Mouse (Mus musculus) left cerebral cortex, adult 18-20 months (tissue): ENCODE data around the gene Wdfy4. TPM values are rescaled to one million over a fixed set of nuclear protein-coding genes. Genes with fewer than 3 reads are reported as not detected.
A peak's percentile ranks its signal among the peaks of the same experiment; 100 is the strongest.

ENCODE experiments used
- DNase-seq, 2 experiments: peaks; one replicate each; pipeline ENCODE4 v3.0.0; 2021 to 2022; ENCODE audit warnings: low spot score in 2 of 2, mixed read lengths in 1 of 2
- total RNA-seq, 2 experiments: library from RNA; stranded (reverse); gene quantifications; 2 replicates each; pipeline ENCODE4 v1.2.3; 2021

The Wdfy4 gene
- total RNA-seq, 2 experiments from 2014 or later, result 1.1 to 2.1 TPM

GRCm38 (mm10) chr14:33081370-33081860, 103.9 kb downstream of the Wdfy4 start:
- DNase-seq, result no peak

- DNase-seq, result no peak
Observed at GRCm38 (mm10) chr14:33078596-33078995, 106.7 kb downstream of the Wdfy4 start.

GRCm38 (mm10) chr14:33078110-33078509, 107.2 kb downstream of the Wdfy4 start:
- DNase-seq, result no peak

DNA sequence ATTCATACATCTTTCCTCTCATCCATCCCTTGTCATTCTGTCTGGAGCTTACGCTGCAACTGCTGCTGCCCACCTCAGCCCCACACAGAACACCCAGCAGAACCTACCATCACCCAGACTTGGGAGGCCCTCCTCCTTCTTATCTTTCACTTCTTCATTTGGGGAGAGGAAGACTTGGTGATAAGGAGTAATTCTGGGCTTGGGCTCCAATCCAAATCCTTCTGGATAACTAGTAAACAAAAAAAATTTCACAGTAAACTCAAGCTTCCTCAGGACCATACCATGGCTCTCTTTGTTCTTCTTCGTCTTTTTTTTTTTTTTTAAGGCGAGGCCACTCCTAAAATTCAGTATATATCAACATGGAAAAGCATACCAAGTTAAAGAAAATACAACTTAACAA, 112.0 kb downstream of the Wdfy4 start:
- DNase-seq, result no peak

DNA sequence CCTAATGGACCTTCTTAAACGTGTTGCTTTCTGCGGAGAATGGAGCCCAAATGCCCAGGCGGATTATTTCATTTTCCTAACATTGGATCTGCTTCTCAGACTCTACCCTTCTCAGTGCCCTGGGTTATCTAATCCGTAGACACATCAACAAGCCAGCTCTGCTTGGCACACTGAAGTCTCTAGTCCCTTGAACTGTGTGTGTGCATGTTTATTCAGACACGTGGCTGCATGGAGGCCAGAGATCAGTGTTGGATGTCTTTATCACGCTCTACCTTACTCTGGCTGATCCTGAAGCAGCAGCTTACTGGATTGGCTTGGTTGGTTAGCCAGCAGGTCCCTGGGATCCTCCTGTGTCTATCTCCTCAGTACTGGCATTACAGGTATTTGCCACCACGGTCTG, 113.0 kb downstream of the Wdfy4 start:
- no peak for DNase-seq

GRCm38 (mm10) chr14:33067676-33068075, 117.6 kb downstream of the Wdfy4 start:
- no peak for DNase-seq

GRCm38 (mm10) chr14:33062996-33063395, 122.3 kb downstream of the Wdfy4 start:
- DNase-seq, result no peak

DNA sequence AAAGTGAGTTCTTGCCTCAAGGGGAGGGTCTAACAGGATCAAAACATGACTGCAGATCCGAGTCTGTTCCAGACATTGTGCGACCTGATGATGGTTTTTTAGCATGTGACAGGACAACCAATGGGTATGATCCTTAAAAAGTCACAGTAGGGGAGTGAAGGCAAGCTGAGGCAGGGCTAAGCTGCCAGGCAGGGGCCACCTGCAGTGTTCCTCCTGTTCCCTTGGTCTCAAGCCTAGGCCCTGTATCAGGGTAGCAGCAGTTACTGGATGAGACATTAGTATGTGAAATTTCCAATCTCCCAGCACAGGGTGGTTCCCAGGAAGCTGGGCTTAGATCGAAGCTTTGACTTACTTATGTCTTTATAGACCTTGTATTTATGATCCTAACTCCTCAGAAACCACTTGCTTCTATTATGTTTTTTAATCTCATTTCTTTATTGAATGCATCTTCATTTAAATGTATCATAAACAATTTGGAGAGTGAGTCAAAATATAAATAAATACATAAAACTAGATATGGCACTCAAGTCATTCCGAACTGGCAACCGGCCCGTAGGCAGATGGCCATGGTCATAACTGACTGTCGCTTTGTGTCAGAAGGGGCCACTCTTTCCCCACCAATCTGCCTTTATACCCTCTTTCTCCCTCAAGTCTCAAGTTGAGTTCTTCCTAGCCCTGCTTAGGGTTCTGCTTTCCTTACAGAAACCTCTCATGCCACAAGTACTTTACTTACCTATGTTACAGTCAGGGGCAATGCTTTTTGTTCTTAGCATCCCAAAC, 126.2 kb downstream of the Wdfy4 start:
- DNase-seq, result no peak

GRCm38 (mm10) chr14:33053441-33053840, 131.9 kb downstream of the Wdfy4 start:
- no peak for DNase-seq

DNA sequence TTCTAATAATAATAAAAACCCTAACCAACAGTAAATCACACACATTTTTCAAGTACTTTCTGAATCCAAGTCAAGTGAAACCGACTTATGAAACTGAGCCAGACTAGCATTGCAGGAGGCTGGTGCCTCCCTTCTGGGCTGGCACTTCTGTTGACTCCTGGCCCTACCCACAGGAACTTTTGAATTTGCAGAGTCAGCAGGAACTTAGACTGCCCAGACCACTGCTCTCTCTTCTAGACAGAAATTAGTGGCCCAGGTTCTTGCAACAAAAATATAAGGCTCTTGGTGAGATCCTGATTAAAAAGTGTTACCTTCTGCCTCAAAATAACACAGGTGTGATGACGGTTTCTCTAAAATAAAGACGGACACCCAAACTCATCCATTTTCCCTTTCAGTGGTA, 140.1 kb downstream of the Wdfy4 start:
- DNase-seq, result no peak

GRCm38 (mm10) chr14:33036811-33037210, 148.5 kb downstream of the Wdfy4 start:
- DNase-seq, result no peak

GRCm38 (mm10) chr14:33035386-33035785, 149.9 kb downstream of the Wdfy4 start:
- no peak for DNase-seq

GRCm38 (mm10) chr14:33033424-33033823, 151.9 kb downstream of the Wdfy4 start:
- peak; percentile 12 to 28 for DNase-seq

- DNase-seq, result no peak
Observed at GRCm38 (mm10) chr14:33030849-33031248, 154.5 kb downstream of the Wdfy4 start.

DNA sequence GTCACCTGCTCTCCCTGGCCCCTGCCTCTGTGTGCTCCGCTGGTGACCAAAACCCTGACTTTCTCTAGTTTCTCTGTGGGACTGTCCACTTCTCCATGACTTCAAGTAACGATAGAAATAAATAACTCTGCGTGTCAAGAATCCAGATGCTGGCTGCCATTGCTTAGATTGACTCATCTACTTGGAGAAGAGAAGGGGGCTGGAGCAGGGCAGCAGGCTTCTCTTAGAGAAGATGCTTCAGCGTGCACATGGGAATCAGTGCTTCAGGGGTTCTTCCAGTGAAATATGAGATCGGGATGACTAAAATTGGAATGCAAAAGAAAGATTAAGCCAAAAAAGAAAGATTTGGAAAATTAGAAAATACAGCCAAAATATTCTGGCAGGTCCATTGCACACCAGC, 165.7 kb downstream of the Wdfy4 start:
- DNase-seq, result no peak

GRCm38 (mm10) chr14:33019050-33019449, 166.3 kb downstream of the Wdfy4 start:
- DNase-seq, result no peak

DNA sequence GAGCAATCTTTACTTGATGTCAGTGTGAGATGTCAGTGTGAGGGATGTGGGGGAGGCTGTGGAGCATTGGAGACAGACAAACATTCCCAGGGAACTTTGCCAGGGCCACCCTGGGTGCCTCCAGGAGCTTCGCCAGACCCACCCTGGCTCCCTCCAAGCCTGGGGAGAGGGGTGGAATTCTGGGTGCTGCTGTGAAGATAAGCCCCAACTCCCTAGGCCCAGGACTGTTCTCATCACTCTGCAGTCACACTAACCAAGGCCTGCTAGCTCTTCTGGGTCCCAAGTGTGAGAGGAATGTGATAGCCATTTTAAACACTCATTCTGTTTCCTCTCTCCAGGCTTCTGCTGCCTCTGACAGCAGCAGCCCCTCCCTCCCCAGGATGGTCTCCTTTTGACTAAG, 177.7 kb downstream of the Wdfy4 start:
- no peak for DNase-seq

DNA sequence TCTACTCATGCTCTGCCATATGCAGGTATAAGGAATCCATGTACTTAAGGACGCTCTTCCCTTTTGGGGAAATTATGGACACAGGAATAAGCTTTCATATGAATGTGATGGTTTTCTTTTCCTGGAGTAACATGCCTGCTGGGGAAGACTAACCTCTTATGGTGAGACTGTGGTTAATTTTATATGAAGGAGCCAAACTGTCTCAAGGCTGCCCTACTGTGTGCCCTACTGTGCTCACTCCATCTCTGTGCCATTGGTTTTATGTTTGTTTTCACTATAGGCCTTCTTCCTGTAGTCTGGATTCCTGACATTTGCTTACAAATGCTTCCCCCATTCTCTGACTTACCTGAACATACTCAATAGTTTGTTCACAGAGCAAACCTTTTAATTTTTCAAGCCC, 180.2 kb downstream of the Wdfy4 start:
- DNase-seq, result no peak

GRCm38 (mm10) chr14:33000112-33000979, 185.0 kb downstream of the Wdfy4 start:
- DNase-seq, result no peak

DNA sequence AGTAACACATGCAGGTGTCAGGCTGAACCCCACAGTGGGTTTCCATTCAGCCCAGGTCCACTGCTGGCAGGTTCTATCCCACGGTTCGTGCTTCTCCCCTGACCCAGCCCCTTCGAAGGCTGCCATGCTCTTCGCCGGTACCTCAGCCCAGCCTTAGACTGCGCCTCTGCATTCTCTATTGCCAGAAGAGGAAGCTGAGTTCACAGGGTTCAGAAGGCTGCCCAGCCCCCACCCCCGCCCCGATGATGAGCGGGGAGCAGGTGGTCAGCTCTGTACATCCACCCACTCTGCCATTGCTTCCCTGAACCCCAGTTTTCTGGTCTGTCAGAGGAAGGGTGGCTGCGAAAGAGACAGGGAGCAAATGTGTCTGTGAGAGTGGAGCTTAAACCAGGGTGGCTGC, 185.8 kb downstream of the Wdfy4 start:
- no peak for DNase-seq

- DNase-seq, result no peak
Observed at GRCm38 (mm10) chr14:32994954-32995636, 190.2 kb downstream of the Wdfy4 start.

DNA sequence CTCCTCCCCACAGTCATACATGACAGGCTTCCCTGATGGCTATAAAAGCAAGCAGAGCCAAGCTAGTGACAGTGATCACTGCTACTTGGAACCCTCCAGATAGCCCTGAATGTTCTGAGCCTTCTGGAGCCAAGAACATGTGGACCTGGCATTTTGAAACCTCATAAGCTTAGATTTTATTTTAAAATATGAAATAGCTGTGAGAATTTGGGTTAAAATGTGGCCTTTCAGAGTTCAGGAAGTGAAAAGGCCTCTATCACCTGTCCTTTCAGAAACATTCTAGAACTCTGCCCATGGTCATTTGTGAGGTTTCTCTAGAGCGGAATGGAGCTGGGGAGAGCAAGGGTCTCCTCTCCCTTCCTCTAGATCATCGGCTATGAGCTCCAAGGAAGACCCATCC, 194.2 kb downstream of the Wdfy4 start, which contains the start of gene Lrrc18:
Lrrc18 (plus strand) TSS at position 301 of the 400 bp plus-strand sequence.
- DNase-seq, result no peak
